13 mouse cellular contexts compared by ENCODE assay signal in the genomic region with DNA sequence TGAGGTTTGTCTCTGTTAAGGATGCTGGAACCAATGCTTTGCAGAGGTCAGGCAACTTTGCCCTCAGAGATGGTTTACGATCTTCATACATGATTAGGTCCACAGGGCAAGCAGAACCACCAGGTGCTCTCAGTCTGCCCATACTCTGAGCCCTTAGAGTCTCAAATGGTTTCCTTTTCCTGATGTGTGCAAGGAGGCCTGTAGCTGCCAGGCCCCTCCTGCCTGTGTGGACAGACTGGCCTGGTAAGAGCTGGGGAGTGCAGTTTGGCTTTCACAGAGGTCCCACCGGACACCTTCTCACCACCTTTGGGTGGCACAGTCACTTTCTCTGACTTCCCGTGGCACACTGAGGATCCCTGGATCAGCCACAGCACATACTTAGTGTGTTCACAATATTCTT.
"Had no signal": no experiment of that assay in that cellular context is flagged by ENCODE, and none has a peak within 500 bp of the region (broad histone marks: within the 10 kb centered on the region; RNA-seq: fewer than 3 reads in every experiment).

No protein-coding gene starts in this region.

- ATAC-seq: lung, postnatal 0 days had no signal

- H3K9ac ChIP-seq: liver, embryonic 15.5 days; neural tube, embryonic 15.5 days had no signal

- H3K9me3 ChIP-seq: liver, embryonic 15.5 days; midbrain, embryonic 10.5 days; neural tube, embryonic 15.5 days had no signal

- H3K27ac ChIP-seq: layer of hippocampus, adult 2 months; liver, embryonic 15.5 days; midbrain, embryonic 10.5 days; neural tube, embryonic 15.5 days had no signal

- DNase-seq: kidney, postnatal 36 days; lung, adult 2 months; lung, postnatal 36 days; midbrain, embryonic 14.5 days; thymus, adult 18-20 months; thymus, postnatal 14 days had no signal

- H3K4me1 ChIP-seq: liver, embryonic 15.5 days had no signal

- H3K36me3 ChIP-seq: liver, embryonic 15.5 days; midbrain, embryonic 10.5 days; neural tube, embryonic 15.5 days had no signal

- H3K4me2 ChIP-seq: liver, embryonic 11.5 days; liver, embryonic 15.5 days; neural tube, embryonic 15.5 days had no signal

- H3K4me3 ChIP-seq: layer of hippocampus, adult 2 months; liver, embryonic 15.5 days; midbrain, embryonic 10.5 days; myocyte; neural tube, embryonic 15.5 days had no signal

- H3K27me3 ChIP-seq: liver, embryonic 15.5 days had no signal
